Mouse (Mus musculus) urinary bladder, adult 18-20 months (tissue): Measurements from ENCODE around the gene Sap25.

ENCODE experiments used
- DNase-seq, 2 experiments: peaks; one replicate each; pipeline ENCODE4 v3.0.0; 2022; ENCODE audit warnings: low spot score in 2 of 2, mixed read lengths in 2 of 2

The Sap25 gene

GRCm38 (mm10) chr5:137628498-137629305 lies 12.4 kb upstream of the Sap25 start, which contains the start of the genes Fbxo24, Lrch4 and Gm20605:
Gene Fbxo24, minus strand, starts transcription at chr5:137629002.
Gene Lrch4, plus strand, starts transcription at chr5:137629121.
Gene Gm20605, plus strand, starts transcription at chr5:137629175.
- DNase-seq: peak; percentile 90 to 99

- peak in 1 of 2 experiments; percentile 85 for DNase-seq
Measured at GRCm38 (mm10) chr5:137629306-137629721, 11.8 kb upstream of the Sap25 start.

GRCm38 (mm10) chr5:137629906-137630545 lies 11.1 kb upstream of the Sap25 start:
- DNase-seq: peak in 1 of 2 experiments; percentile 33

GRCm38 (mm10) chr5:137630602-137631001 lies 10.5 kb upstream of the Sap25 start:
- no peak for DNase-seq

- no peak for DNase-seq
Measured at GRCm38 (mm10) chr5:137631171-137631570, 10.0 kb upstream of the Sap25 start.

GRCm38 (mm10) chr5:137631591-137631990 lies 9.5 kb upstream of the Sap25 start:
- DNase-seq: no peak

- no peak for DNase-seq
Measured at GRCm38 (mm10) chr5:137633397-137634084, 7.6 kb upstream of the Sap25 start.

- no peak for DNase-seq
Measured at GRCm38 (mm10) chr5:137639472-137639871, 1.7 kb upstream of the Sap25 start.

GRCm38 (mm10) chr5:137642886-137643285 lies 1.8 kb downstream of the Sap25 start:
- no peak for DNase-seq

- DNase-seq: no peak
Measured at GRCm38 (mm10) chr5:137644484-137644883, 3.4 kb downstream of the Sap25 start.

GRCm38 (mm10) chr5:137645091-137645651 lies 4.0 kb downstream of the Sap25 start:
- DNase-seq: peak in 1 of 2 experiments; percentile 35

GRCm38 (mm10) chr5:137645652-137646091 lies 4.5 kb downstream of the Sap25 start, which contains the start of gene Irs3:
Gene Irs3, minus strand, starts transcription at chr5:137645714.
- DNase-seq: no peak

GRCm38 (mm10) chr5:137647827-137648601 lies 6.9 kb downstream of the Sap25 start:
- DNase-seq: no peak

- no peak for DNase-seq
Measured at GRCm38 (mm10) chr5:137649251-137649650, 8.1 kb downstream of the Sap25 start.

GRCm38 (mm10) chr5:137649669-137650571 lies 8.8 kb downstream of the Sap25 start:
- no peak for DNase-seq

- no peak for DNase-seq
Measured at GRCm38 (mm10) chr5:137652474-137652873, 11.3 kb downstream of the Sap25 start.

- DNase-seq: no peak
Measured at GRCm38 (mm10) chr5:137653366-137653765, 12.2 kb downstream of the Sap25 start.

- no peak for DNase-seq
Measured at GRCm38 (mm10) chr5:137654746-137655145, 13.6 kb downstream of the Sap25 start.

GRCm38 (mm10) chr5:137656977-137657376 lies 15.8 kb downstream of the Sap25 start:
- DNase-seq: peak in 1 of 2 experiments; percentile 63
